Mouse (Mus musculus): ENCODE results near the gene Nol10.

DNA sequence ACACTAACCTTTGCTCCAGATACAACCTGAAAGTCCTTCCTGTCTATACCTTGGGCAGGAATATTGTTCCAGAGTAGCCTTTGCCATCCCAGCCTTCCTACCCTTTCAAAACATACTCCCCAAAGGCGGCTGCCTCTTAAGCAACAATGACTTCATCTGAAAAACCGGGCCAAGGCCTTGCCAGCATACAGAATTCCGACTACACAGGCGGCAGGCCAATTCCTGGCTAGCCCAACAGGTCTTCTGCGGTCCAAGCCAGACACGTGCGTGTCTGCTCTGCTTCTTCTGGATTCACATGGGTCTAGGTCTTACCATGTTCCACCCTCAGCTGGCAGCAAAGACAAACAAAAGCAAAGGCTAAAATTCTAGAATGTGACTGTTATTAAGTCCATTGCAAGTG lies 42.8 kb upstream of the Nol10 start:
- TF ChIP-seq CTCF (IDR thresholded peaks at IDR 0.05; ENCODE audit: borderline replicate concordance, insufficient read depth, low read length) = no peak
- TF ChIP-seq POLR2A (IDR thresholded peaks at IDR 0.05; ENCODE audit: low read depth, low read length) = no peak
